Mouse (Mus musculus): Measurements from ENCODE around the gene Saxo1. TPM values are rescaled to one million over a fixed set of nuclear protein-coding genes. Genes with fewer than 3 reads are reported as not detected.

Saxo1 gene
- polyA plus RNA-seq (2011; ENCODE audit: insufficient read length, low read depth, missing spikeins), result not detected in 2 replicates

DNA sequence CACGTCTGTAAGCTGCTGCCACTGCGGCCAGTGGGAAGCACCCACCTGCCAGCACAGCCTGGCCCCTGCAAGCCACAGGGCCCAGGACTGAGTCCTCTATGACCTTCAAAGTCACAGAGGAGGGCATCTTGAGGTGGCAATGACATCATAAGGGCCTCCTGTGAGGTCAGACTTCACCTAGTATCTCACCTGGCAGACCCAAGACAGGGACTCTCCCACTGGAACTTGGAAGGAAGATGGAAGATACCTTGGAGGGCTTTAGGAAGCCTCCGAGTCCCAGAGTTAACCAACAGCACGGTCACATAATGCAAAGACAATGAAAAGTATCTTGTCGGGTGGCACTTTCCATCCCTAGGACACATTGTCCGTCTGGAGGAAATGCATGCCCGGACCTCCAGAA lies at the start of gene Saxo1:
Gene Saxo1 (minus strand): TSS at position 101 of the 400 bp plus-strand sequence.
- no peak within 1 kb of the TSS for H3K4me3 ChIP-seq (ENCODE audit: insufficient read depth, low read length)
- no peaks in the 10 kb centered on the region for H3K4me1 ChIP-seq (ENCODE audit: control insufficient read depth, insufficient read depth, low read length)
- TF ChIP-seq CTCF (IDR thresholded peaks at IDR 0.05; ENCODE audit: borderline replicate concordance, insufficient read depth, low read length), result no peak
- no peak for TF ChIP-seq POLR2A (IDR thresholded peaks at IDR 0.05; ENCODE audit: low read depth, low read length)
- H3K27ac ChIP-seq (ENCODE audit: insufficient read depth, low read length), result no peak within 1 kb of the TSS

DNA sequence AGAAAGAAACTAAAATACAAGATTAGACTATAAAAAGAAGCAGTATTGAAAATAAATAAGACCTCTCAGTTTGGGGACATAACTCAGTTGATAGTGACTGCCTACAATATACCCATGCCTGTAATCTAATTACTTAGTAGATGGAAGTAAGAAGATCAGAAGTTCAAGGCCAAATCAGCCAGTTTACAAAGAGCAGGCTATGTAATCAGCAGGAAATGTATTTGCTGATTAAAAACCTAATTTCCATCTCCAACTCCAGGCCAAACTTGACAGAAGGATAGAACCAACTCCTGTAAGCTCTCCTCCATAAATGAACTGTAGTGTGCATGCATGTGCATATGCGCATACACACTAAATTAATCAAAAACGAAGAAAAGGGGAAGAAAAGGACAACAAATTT lies 33.2 kb upstream of the Saxo1 start:
- Histone ChIP-seq H3K4me3 (ENCODE audit: insufficient read depth, low read length) (no peak overlapping the region), H3K27ac (ENCODE audit: insufficient read depth, low read length) (no peak overlapping the region)
- TF ChIP-seq CTCF (IDR thresholded peaks at IDR 0.05; ENCODE audit: borderline replicate concordance, insufficient read depth, low read length) (no peak), POLR2A (IDR thresholded peaks at IDR 0.05; ENCODE audit: low read depth, low read length) (no peak)

DNA sequence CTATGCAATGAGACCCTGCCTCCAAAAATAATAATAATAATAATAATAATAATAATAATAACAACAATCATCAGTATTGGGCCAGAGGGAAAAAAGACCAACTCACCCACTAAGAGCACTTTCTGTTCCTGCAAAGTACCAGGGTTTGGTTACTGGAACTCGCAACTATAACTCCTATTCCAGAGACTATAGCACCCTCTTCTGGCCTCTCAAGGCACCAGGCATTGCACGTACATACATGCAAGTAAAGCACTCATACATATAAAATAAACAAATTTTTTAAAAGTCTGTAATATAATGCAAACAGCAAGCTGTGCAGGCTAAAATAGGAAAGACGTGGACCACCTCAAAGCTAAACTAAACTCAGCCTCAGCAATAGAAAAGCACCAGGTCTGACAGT lies 30.1 kb upstream of the Saxo1 start:
- TF ChIP-seq CTCF (IDR thresholded peaks at IDR 0.05; ENCODE audit: borderline replicate concordance, insufficient read depth, low read length) (no peak), POLR2A (IDR thresholded peaks at IDR 0.05; ENCODE audit: low read depth, low read length) (no peak)
- Histone ChIP-seq H3K4me1 (ENCODE audit: control insufficient read depth, insufficient read depth, low read length) (no peaks in the 10 kb centered on the region), H3K4me3 (ENCODE audit: insufficient read depth, low read length) (no peak overlapping the region), H3K27ac (ENCODE audit: insufficient read depth, low read length) (no peak overlapping the region)

More for the DNA sequence above, 33.2 kb upstream of the Saxo1 start:
- no peaks in the 10 kb centered on the region for H3K4me1 ChIP-seq (ENCODE audit: control insufficient read depth, insufficient read depth, low read length)

DNA sequence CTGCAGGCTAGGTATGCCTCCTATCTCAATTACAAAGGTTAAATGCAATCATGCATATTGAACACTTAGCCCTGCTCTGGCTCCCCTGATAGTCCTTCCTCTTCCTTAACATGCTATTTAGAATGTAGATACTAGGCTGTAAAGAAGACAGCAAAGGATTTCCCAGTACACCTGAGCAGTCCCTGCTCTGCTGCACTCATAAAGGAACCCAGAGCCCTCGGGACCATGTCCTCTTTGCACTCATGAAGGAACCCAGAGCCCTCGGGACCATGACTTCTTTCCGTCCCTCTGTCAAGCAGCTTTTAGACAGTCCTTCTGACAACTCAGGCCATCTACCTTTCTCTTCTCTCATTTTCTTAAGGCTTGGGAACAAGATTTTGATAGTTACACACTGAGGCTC lies 22.5 kb upstream of the Saxo1 start:
- TF ChIP-seq CTCF (IDR thresholded peaks at IDR 0.05; ENCODE audit: borderline replicate concordance, insufficient read depth, low read length), result no peak
- no peak for TF ChIP-seq POLR2A (IDR thresholded peaks at IDR 0.05; ENCODE audit: low read depth, low read length)
- H3K4me1 ChIP-seq (ENCODE audit: control insufficient read depth, insufficient read depth, low read length), result peaks cover 4% of the 10 kb centered on the region
- H3K4me3 ChIP-seq (ENCODE audit: insufficient read depth, low read length), result no peak overlapping the region
- H3K27ac ChIP-seq (ENCODE audit: insufficient read depth, low read length), result no peak overlapping the region

DNA sequence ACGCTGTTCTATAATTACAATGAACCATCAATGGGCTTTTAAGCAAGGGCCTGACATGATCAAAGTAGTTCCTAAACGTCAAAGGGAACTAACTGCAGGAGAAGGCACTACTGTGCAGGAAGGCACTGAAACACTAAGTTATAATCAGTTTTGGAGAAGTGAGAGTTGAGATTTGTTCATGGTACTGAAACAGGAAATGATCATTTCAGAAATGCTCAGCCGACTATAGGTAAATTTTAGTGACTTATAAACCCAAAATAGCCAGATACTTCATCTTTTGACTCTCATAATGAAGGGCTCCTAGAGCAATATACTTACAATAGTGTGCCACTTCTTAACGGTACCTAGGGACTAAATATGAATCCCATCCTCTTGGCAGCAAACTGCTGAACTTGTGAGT lies 21.9 kb upstream of the Saxo1 start:
- H3K27ac ChIP-seq (ENCODE audit: insufficient read depth, low read length), result no peak overlapping the region
- no peak overlapping the region for H3K4me3 ChIP-seq (ENCODE audit: insufficient read depth, low read length)
- TF ChIP-seq POLR2A (IDR thresholded peaks at IDR 0.05; ENCODE audit: low read depth, low read length) (no peak), CTCF (IDR thresholded peaks at IDR 0.05; ENCODE audit: borderline replicate concordance, insufficient read depth, low read length) (no peak)
- H3K4me1 ChIP-seq (ENCODE audit: control insufficient read depth, insufficient read depth, low read length), result peaks cover 4% of the 10 kb centered on the region

DNA sequence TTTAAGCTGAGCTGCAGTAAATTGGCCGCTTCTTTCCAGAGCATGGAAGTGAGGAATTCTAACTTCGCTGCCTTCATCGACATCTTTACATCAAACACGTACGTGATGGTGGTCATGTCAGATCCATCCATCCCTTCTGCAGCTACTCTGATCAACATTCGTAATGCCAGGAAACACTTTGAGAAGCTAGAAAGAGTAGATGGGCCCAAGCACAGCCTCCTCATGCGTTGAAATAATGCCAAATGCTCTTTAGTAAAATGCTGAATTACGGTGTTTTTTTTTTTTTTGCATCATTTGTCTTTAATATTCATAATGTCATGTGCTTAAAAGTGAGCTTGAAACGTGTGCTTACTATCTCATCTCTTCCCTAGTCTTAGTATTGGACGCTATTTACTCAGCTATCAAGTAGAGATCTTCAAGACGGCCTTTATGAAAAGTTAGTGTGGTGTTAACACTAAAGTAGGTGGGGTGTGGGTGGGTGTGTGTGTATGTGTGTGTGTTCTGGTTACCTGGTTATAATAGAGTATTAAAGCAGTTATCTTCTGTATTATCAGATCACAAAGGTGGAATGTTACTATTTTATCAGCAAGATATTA lies 18.6 kb upstream of the Saxo1 start:
- H3K4me1 ChIP-seq (ENCODE audit: control insufficient read depth, insufficient read depth, low read length), result peaks cover 4% of the 10 kb centered on the region
- no peak overlapping the region for H3K27ac ChIP-seq (ENCODE audit: insufficient read depth, low read length)
- H3K4me3 ChIP-seq (ENCODE audit: insufficient read depth, low read length), result peak overlapping the region; percentile 86
- TF ChIP-seq POLR2A (IDR thresholded peaks at IDR 0.05; ENCODE audit: low read depth, low read length) (0 out of 2 replicates have a peak, but pooled peaks have one; percentile 13), CTCF (IDR thresholded peaks at IDR 0.05; ENCODE audit: borderline replicate concordance, insufficient read depth, low read length) (no peak)

DNA sequence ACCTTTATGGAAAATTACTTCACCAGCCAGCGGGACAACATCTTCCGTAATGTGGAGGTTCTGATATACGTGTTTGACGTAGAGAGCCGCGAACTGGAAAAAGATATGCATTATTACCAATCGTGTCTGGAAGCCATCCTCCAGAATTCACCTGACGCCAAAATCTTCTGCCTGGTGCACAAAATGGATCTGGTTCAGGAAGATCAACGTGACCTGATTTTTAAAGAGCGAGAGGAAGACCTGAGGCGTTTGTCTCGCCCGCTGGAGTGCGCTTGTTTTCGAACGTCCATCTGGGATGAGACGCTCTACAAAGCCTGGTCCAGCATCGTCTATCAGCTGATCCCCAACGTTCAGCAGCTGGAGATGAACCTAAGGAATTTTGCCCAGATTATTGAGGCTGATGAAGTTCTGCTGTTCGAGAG lies 18.0 kb upstream of the Saxo1 start:
- peak overlapping the region; percentile 89 for H3K27ac ChIP-seq (ENCODE audit: insufficient read depth, low read length)
- TF ChIP-seq POLR2A (IDR thresholded peaks at IDR 0.05; ENCODE audit: low read depth, low read length) (no peak), CTCF (IDR thresholded peaks at IDR 0.05; ENCODE audit: borderline replicate concordance, insufficient read depth, low read length) (no peak)
- peak overlapping the region; percentile 86 for H3K4me3 ChIP-seq (ENCODE audit: insufficient read depth, low read length)
- peaks cover 4% of the 10 kb centered on the region for H3K4me1 ChIP-seq (ENCODE audit: control insufficient read depth, insufficient read depth, low read length)

DNA sequence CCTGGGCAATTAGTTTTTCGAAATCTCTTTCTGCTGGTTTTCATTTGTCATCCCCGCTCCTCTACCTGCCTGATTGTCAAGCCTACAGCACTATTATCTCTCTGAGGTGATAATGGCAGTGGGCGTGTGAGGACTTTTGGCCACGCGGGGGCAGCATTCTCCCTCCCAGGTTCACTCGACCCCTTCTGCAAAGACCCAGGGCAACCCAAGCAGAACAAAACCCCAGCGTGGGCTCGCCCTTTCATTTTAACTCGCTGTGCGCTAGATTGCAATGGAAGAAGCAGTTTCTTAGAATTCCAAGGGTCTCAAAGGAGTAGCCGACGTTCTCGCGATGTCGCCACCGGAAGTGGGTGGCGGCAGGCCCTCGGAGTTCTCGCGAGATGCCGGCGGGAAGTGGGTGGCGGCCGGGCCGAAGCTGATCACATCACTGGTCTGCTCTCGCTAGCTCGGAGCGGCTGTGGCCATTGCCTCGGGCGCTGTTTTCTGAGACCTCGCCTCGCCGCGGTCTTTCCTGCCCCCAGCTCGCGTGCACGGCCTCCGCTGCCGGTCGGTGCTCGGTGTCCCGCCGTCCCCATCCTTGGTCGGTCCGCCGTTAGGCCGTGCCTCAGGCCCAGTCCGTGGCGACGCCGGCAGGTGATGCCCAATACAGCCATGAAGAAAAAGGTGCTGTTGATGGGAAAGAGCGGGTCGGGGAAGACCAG lies 17.3 kb upstream of the Saxo1 start, which contains the start of gene Rraga:
Gene Rraga (plus strand): TSS at position 386 of the 701 bp plus-strand sequence.
- H3K27ac ChIP-seq (ENCODE audit: insufficient read depth, low read length), result peak within 1 kb of the TSS; percentile 89
- peaks cover 4% of the 10 kb centered on the region for H3K4me1 ChIP-seq (ENCODE audit: control insufficient read depth, insufficient read depth, low read length)
- TF ChIP-seq POLR2A (IDR thresholded peaks at IDR 0.05; ENCODE audit: low read depth, low read length), result peak; percentile 98
- peak; percentile 31; the same call in 1 of the 2 replicates for TF ChIP-seq CTCF (IDR thresholded peaks at IDR 0.05; ENCODE audit: borderline replicate concordance, insufficient read depth, low read length)
- peak within 1 kb of the TSS; percentile 86 for H3K4me3 ChIP-seq (ENCODE audit: insufficient read depth, low read length)

DNA sequence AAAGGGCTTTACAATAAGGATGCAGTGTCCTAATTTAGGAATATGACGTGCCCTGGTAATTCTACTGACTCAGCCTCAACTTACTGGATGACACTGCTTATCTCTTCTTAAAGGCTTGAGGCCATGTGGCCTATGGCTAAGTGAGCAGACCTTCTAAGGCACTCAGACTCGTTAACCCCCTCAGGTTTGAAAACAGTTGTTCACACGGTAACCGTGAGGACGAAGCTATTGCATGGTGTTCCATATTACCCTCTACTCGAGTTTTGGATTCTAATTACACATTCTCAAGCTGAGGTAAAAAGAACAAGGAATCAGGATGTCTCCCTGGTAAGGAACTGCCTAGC lies 16.8 kb upstream of the Saxo1 start:
- TF ChIP-seq CTCF (IDR thresholded peaks at IDR 0.05; ENCODE audit: borderline replicate concordance, insufficient read depth, low read length), result no peak
- Histone ChIP-seq H3K4me3 (ENCODE audit: insufficient read depth, low read length) (peak overlapping the region; percentile 86), H3K27ac (ENCODE audit: insufficient read depth, low read length) (peak overlapping the region; percentile 89), H3K4me1 (ENCODE audit: control insufficient read depth, insufficient read depth, low read length) (peaks cover 4% of the 10 kb centered on the region)

DNA sequence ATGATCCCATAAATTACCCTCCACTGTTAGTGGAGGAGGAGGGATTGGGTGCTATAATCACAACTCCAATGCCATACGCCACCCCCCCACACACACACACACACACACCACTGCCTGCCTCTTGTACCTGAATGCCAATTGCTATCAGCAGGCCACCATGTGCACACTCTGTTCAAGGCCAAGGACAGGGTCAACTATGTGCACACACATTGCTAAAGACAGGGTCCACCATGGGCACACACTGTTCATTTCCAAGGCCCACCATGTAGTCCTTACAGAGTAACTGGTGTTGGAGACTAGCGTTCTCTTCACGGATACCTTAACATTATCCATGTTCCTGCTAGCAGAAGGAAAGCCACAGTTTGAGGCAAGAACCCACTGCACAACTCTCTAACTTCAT lies 2.9 kb upstream of the Saxo1 start:
- no peak for TF ChIP-seq POLR2A (IDR thresholded peaks at IDR 0.05; ENCODE audit: low read depth, low read length)
- no peak for TF ChIP-seq CTCF (IDR thresholded peaks at IDR 0.05; ENCODE audit: borderline replicate concordance, insufficient read depth, low read length)
- no peak overlapping the region for H3K27ac ChIP-seq (ENCODE audit: insufficient read depth, low read length)
- H3K4me1 ChIP-seq (ENCODE audit: control insufficient read depth, insufficient read depth, low read length), result no peaks in the 10 kb centered on the region
- no peak overlapping the region for H3K4me3 ChIP-seq (ENCODE audit: insufficient read depth, low read length)

Measured in embryonic fibroblast, embryonic 13.5 days (primary cell).